Mouse (Mus musculus) CH12F3 (cell line): ENCODE data around the gene Nkpd1.
"Not testable (repeated sequence)": the region's sequence is repeated elsewhere in the genome, so short reads cannot be mapped to it uniquely, and the experiment has no call there.

Experiments
- in situ Hi-C: fragments of 300-500 bp; cut with MboI; formaldehyde crosslinking; loops from 2 replicates; pipeline ENCODE4 v1.14.3; 2020; ENCODE audit warnings: low sequenced_read_pairs

Gene Nkpd1

DNA sequence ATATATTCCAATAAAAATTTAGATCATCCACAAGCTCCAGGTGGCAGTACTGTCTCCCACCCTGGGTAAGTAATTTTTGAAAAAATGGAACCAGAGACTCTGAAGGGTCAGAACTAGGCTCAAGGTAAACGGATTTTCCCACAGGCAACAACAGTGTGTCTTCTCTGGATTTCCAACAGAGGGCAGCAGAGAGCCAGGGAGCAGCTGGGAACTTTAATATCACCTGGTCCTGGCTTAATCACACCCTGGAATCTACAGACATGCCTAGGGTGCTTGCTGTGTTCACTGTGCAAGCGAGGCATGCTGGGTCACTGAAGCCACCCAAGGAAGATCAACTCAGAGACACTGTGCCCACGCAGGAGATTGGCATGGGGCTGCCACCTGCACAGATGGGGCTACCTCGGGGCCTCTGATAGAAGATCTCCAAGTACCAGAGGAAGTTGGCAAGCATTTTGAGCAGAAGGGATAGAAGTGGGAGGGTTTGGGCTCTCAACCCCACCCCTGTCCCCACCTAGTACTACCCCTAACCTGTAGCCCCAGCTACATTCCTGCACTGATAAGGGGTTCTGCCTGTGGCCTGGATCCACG, 14.1 kb upstream of the Nkpd1 start:
- in situ Hi-C loops, result no loop called here

DNA sequence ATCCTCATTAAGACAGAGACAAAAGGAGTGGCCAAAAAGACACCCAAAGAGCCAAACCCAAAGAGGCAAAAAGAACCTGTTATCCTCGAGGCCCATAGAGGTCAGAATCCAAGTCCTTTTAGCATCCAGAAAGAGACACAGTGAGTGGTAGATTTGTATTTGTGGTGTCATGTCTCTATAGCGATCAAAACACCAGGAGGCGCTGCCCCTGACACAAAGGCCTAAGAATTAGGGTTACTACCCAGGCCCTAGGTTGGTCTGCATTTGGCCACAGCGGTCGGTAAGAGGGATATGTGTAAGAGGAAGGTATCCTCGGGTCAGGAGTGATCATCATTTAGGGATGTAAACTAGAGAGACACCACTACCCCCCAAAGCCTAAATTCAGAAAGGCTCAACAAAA, 11.3 kb upstream of the Nkpd1 start:
- in situ Hi-C loops, result no loop called here

DNA sequence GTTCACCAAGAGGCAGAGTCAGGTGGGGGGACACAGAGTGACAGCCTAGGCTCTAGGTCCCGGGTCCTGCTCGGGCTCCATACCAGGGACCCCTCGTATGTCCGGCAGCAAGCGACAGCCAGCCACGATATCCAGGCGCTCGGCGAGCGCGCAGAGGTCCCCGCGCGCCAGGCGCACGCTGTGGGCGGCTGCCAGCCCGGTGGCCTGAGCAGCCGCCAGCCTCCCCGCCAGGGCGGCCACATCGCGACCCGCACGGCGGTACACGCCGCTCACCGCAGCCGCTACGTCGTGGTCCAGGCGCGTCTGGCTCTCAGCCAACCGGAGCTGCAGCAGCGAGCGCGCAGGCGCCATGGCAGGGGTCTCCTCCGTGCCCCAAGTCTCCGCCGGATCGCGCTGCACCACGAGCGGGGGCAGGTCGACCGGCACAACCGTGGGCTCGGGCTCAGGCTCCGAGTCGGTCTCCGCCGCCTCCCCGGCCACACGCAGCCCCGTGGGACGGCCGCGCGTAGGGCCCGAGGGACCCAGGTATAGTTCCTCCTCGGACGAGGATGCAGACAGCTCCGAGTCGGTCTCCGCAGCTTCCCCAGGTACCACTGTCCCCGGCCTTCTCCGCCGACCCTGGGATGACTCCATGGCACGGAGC, 10.5 kb upstream of the Nkpd1 start:
- in situ Hi-C loops, result no loop called here

DNA sequence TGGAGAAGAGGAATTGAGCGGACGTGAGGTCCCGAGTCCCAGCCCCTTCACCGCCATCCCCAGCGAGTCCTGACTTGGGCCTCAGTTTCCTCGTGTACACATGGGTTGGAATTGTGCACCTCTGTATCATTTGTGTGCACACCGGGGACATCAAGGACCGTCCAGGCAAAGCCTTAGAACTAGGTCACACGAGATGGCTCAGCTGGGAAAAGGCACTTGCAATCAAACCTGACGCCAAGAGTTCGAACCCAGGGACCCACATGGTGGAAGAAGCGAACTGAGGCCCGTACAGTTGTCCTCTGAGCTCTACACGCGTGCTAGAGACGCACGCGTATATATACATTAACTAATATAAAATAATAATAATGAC, 10.0 kb upstream of the Nkpd1 start:
- in situ Hi-C loops, result no loop called here

DNA sequence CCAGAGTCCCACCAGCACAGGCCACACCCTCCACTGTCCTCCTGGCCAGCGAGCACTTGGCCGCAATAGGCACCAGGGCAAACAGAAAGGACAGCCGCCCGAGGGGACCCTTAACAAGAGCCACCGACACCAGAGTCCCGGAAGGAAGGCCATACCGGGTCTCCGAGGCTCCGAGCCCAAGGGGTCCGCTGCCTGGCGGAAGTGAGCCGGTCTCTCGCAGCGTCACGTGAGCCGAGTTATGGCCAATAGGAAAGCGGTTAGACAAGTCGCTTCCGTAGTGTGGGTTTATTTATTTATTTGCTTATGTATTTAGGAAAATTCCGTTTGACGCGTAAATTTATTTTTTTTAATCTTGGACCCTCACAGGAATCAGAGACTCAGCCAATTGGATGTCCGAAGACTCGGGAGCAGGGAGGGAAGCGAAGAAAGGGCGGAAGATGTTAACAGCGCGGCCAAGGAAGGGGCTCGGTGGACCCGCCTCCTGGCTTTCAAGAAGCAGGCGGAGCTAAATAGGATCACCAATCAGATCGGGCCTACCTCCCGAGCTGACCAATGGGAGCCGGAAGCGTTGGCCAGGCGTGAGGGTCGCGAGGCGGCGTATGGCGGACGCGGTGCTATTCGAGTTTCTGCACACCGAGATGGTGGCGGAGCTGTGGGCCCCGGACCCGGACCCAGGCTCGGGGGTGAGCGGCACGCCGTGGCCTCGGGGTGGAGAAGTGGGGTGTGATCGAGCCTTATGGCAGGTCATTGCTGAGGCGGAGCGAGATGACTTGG, 9.3 kb upstream of the Nkpd1 start, which contains the start of the genes Bloc1s3 and Trappc6a:
Gene Bloc1s3 (minus strand): TSS at position 218 of the 774 bp plus-strand sequence.
Gene Trappc6a (plus strand): TSS at position 246 of the 774 bp plus-strand sequence.
- in situ Hi-C loops, result no loop called here

DNA sequence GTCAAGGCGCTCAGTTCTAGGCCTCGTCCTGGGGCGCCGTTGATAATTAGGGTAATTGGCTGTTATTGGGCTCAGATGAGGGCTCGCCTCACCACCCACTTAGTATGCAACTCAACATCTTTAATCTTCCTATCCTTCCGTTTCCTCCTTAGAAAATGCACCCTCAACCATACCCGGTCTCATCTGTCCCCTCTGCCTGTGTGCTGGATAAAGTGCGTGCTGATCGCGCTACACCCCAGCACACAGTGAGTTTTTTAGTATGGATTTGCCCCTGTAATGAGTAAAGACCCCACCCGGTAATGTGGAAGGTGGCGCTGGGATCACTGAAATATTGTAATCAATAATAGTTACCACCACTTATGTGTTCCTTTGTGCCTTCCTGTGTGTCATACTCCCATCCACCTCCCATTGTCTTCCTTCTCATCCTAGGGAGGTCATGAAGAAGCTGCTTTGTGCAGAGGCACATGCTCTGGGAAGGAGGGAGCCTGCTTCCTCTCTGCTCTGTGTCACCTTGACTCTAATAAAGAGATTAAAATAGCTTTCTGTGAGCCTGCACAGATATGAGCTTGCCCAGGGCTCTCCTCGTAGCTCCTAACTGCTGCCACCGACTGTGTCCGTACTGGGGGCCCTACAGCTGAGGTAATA, 8.6 kb upstream of the Nkpd1 start:
- in situ Hi-C loops, result no loop called here

DNA sequence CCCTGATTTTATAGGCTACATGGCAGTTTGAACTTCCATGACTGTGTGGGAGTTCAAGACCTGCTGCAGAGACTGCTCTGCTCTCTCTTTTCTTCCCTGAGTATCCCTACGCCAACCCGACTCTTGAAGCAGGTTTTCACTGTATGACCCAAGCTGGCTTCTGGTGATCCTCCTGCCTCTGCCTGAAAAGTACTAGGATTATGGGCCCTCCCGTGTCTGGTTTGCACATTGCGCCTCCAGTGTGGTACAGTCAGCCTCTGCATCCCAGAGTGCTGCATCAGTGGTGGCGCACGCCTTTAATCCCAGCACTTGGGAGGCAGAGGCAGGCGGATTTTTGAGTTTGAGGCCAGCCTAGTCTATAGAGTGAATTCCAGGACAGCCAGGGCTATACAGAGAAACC, 7.9 kb upstream of the Nkpd1 start:
- in situ Hi-C loops, result no loop called here

DNA sequence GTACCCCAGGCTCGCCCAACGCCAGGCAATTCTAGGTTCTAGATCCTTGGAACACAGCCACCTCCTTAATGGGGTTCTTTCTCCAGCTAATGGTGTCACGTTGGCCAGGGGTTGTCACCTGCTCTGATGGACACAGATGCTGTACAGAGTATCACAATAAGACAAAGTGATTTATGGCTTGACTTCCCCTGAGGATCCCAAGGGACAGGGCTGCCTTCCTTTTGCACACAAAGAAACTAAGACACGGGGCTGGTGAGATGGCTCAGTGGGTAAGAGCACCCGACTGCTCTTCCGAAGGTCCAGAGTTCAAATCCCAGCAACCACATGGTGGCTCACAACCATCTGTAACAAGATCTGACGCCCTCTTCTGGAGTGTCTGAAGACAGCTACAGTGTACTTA, 5.7 kb upstream of the Nkpd1 start:
- in situ Hi-C loops, result not testable (repeated sequence)

DNA sequence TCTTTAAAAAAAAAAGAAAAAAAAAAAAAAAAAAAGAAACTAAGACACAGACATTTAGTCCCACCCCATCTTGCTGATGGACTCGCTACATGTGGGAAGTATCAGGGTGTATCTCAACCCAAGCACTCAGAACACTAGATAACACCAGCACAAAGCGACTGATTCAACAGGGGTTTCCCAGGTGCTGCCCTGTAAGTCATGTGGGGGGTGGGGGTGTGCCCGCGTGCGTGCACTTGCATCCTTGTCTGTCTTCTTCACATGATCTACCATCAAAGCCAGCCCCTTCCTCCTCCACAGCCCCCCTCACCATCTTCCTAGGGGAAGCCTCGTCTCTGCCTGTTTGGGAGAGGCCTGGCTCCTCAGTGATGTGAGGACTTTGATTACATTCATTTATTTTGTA, 5.3 kb upstream of the Nkpd1 start:
- in situ Hi-C loops, result no loop called here

DNA sequence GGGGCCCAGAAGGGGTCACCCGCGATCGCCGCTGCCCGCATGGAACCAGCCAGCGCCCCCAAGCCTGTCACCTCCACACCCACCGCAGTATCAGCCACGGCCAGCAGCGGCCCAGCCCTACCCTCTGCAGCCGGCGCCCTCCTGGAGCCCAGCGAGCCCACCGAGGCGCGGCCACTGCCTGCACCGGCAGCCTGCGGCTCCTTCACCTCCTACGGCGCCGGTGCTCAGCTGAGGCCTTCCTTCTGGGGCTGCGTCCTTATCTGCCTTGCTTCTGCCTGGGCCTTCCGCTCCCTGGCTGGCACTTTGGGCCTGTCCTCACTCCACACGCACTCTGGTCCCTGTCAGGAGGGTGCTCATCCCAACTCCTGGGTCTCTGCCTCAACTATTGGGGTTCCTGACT, 2.4 kb downstream of the Nkpd1 start:
- in situ Hi-C loops, result loop anchor here (10.0 kb wide), 1 partner anchor 55 kb away; the partner anchor contains the start of gene Exoc3l2

DNA sequence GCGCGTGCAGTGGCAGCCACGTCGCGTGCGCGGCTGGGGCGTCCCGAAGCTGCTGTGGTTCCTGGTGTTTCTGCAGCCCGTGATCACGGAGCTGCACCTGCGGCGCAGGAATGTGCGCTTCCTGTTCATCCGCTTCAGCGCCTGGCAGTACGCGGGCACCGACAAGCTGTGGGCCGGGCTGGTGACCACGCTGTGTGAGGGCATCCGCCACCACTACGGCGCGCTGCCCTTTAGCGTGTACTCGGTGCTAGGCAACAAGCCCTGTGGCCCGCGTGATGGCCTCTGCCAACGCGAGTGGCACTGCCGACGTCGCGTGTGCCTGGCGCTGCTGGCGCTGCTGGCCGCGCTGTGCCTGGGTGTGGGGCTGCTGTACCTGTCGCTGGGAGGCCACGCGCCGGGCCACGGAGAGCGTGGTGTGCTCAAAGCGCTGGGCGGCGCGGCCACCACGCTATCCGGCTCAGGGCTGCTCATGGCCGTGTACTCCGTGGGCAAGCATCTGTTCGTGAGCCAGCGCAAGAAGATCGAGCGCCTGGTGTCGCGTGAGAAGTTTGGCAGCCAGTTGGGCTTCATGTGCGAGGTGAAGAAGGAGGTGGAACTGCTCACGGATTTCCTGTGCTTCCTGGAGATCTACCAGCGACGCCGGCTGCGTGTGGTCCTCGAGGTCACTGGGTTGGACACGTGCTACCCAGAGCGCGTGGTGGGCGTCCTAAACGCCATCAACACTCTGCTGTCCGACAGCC, 5.5 kb downstream of the Nkpd1 start:
- in situ Hi-C loops, result loop anchor here (10.0 kb wide), 1 partner anchor 58 kb away; the partner anchor contains the start of gene Exoc3l2

DNA sequence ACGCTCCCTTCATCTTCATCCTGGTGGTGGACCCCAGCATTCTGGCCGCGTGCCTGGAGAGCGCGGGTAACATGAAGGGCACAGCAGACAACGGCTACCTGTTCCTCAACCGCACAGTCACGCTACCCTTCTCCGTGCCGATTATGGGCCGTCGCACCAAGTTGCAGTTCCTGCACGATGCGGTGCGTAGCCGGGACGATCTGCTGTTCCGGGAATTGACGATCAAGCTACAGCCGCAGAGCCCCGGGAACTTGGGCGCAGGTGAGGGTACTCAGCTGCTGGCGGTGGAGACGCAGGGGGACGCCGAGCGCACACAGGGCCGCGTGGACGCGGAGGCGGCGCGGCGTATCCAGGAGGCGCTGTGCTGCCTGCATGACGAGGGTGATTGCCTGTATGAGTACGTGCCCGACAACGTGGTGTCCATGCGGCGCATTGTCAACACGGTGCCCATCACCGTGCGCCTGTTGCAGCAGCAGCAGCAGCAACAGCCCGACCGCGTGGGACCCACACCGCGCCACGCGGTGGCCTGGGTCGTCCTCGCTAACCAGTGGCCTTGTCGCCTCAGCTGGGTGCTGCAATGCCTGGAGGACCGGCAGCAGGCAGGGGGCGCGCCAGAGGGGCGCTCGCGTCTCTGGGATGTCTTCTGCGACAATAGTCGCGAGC, 6.2 kb downstream of the Nkpd1 start:
- in situ Hi-C loops, result loop anchor here (10.0 kb wide), 1 partner anchor 59 kb away; the partner anchor contains the start of gene Exoc3l2

DNA sequence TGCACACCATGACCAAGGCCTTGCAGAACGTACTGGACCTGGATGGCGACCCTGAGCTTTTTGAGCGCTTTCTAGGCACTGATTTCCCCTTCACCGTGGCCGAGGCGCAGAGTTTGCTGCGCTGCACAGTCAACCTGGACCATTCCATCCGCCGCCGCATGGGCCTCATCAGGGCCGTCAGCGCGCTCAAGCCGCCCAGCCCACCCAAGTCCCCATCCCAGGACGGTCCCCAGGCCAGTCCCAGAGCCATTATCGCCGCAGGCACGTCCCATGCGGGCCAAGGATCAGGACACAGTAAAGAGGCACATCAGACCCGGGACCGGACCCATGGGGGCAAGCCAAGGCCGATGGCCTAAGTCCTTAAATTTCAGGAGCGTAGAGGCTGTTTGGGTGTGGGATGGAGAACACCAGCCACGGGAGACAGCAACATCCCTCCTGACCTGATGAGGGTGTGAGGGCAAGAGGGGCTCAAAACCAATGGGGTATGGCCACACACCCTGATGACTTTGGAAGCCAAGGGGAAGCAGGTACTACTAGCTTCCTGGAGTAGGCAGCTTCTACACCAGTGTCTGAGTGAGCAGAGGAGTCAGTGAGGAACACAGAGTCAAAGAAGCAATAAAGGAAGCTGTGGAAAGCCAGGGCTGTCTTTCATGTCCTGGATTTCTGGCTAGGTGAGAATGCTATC, 6.9 kb downstream of the Nkpd1 start:
- in situ Hi-C loops, result loop anchor here (10.0 kb wide), 1 partner anchor 60 kb away; the partner anchor contains the start of gene Exoc3l2

DNA sequence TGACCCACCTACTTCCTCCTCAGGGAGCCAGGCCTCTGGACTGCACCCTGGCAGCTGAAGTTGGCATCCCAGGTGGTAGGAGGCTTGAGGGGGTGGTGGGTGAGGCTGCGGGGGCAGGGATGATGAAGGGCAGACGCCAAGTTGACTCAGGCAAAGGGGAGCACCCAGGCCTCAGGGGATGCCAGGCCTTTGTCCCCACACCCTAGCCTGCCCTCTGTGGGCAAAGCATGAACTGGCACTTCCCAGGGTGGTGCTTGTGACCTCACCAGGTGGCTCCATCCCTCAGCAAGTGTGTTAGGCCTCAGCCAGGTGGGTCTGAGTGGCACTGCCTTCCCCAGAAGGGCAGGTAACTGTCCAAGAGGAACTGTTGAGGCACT, 7.5 kb downstream of the Nkpd1 start:
- in situ Hi-C loops, result loop anchor here (10.0 kb wide), 1 partner anchor 60 kb away; the partner anchor contains the start of gene Exoc3l2

DNA sequence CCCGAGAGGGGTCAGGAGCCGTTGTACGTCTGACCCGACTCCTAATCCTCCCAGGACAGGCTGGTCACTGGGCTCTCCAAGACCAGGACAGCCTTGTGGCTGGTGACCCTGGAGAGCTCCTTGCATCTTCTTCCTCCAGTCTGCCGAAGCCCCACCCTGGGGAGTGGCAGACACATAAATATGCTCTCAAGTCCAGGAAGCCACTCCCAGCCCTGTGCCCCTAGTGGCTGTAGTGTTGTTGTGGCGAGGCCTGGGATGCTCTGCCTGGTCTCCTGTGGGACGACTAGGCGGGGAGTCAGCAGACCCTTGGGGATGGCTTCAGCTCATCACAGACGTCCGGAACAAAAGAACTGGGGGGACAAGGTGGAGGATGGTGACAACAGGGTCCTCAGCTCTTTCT, 13.4 kb downstream of the Nkpd1 start:
- in situ Hi-C loops, result no loop called here

DNA sequence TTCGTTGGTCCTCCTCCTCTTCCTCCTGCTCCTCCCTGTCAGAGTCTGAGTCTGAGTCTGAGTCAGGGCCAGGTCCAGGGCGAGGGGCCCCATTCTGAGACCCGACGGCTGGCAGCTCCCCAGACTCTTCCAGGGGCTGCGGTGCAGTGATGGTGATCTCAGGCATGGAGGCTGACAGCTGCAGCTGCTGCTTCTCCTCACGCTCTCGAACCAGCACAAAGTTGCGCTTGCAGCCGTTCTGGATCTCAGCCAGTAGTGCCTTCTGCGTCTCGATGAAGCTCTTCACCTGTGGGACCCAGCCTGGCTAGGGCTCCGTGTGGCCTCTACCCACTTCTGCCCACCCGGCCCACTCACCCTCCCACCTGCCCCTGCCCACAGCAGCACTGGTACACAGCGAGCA, 14.6 kb downstream of the Nkpd1 start:
- in situ Hi-C loops, result no loop called here

DNA sequence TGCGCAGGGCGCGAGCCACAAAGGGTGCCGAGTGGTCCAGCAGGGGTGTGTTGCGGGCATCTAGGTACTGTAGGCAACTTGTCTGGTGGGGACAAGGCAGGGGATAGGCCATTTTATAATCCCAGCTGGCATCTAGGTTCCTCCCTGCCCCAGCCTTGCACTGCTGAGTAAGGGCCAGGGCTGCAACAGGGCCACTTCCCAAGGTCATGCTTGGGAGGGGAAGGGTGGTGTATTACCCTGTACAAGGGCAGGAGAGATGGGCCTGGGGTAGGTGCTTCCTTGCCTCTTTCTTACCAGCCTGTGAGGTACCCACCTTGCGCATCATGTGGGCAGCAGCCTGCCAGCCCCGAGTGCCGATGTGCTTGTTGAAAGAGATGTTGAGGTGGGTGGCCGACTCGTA, 17.0 kb downstream of the Nkpd1 start:
- in situ Hi-C loops, result no loop called here

DNA sequence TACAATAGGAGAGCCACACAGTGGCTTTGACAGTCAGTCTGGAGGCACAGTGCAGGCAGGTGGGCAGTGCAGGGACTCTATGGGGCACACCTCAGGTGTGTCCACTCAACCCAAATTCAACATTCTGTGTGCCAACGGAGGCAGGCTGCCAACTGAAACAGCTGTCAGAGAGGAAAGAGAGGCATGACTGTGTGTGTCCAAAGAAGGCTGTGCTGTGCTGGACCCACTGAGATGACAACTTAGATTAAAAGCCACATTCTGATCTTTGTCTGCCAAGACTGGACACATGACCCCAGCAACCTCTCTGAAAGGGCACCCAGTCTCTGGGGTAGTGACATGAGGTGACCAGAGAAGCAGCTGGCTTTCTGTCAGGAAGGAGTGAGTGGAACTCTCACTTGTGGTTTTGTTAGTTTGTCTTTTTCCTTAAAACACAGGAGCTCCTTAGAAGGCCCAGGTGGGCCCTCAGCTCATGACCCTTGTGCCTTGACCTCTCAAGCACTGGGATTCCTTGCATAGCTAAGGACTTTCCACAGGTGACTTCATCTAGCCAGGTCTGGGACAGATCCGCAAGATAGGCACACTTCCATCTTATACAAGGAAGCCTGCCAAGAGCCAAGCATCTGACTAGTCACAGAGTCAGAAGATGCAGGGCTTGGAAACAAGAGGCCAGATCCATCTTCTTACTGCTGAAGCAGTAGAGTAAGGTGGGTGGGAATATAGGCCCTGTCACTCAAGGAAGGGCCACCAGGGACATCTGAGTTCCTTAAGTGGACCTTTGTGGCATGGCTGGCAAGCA, 23.3 kb downstream of the Nkpd1 start:
- in situ Hi-C loops, result no loop called here

DNA sequence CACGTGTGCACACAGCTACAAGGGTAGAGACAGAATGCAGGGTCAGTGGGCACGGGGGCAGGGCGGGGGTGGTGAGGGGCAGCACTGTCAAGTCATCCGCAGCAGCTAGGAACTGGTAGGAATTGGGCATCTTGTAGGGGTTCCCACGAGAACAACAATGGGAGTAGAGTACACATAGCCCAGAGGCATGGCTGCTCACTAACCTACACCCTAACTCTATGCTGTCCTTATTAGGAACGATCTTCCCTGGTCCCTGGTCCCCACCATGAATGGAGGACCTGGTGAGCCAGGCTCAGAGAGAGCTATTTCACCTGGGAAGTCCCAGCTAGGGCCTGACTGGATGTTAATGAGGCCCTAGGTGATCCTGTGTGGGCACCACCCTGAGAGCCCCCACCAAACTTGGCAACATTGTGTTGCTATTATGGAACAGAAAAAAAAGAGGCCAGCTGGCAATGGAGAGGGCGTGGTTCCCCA, 24.1 kb downstream of the Nkpd1 start:
- in situ Hi-C loops, result no loop called here
